Mouse (Mus musculus) v-Abl transformed pro-B cells (cell line): ENCODE measurements around the gene Galnt6.

Experiments used
- in situ Hi-C, 2 experiments: fragments of 400-800 bp; cut with MboI; formaldehyde crosslinking; loops; one replicate each; pipeline ENCODE4 v1.15.1; 2025; ENCODE audit not compliant: unreplicated experiment in 2 of 2

Gene Galnt6

DNA sequence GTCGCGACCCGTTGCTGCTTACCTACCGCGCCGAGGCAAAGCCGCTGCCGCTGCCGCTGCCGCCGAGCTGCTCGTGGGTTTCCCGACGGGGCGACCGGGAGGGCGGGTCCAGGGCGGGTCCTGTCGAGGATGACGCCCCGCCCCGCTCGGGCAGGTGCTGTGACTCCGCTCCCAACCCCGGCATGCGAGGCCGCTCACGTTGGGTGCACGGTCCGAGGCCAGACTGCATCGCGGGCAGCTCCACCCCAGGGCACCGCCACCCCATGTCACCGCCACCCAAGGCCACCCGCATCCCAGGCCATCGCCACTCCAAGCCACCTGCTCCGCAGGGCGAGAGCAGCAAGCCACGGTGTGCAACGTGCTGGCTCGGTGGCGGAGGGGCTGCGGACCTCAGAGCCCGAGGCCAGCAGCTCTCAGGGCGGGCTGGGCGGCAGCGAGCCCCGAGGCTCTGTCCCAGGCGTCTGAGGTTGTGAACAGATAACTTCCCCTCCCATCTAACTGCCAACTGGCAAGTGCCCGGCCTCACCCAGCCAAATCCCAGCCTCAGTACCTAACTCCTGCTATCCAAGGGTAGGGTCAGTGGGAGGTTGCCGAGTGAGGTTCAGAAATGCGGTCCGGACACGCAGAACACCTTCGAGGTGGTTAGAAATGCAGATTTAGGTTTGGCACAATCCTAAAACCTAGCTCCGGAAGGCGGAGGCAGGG, at the start of gene Galnt6:
Galnt6 (minus strand) TSS at position 96 of the 705 bp plus-strand sequence.
- in situ Hi-C loops = no loop called here

GRCm38 (mm10) chr15:100777020-100778016, 48.1 kb upstream of the Galnt6 start:
- in situ Hi-C loops = no loop called here

DNA sequence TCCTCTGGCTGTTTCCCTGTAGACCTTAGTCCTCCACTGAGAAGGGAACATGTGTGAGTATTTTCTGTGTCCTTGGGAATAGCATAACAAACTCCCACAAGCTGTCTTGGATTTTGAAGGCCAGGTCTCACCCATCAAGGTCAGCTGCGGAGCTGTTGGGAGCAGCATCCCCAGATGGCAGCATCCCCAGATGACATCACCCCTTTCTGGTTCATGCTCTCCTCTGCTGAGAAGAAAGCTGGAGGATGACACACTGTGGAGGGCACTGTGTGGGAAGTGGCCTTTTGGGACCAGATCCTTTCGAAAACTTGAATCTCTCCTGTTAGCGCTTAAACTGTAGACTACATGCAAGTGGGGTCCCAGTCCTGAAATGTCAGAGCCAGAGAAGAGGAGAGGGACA, 47.2 kb upstream of the Galnt6 start:
- in situ Hi-C loops = no loop called here

GRCm38 (mm10) chr15:100775189-100776166, 46.3 kb upstream of the Galnt6 start:
- in situ Hi-C loops = no loop called here

DNA sequence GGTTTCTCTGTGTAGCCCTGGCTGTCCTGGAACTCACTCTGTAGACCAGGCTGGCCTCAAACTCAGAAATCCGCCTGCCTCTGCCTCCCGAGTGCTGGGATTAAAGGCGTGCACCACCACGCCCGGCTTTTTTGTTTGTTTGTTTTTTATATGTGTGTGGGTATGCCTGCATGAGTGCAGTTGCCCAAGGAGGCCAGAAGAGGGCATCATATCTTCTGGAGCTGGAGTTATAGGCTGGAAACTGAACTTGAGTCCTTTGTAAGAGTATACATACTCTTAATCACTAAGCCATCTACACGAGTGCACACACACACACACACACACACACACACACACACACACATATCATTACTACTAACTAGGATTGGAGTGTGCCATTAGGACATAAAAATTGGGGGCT, 44.7 kb upstream of the Galnt6 start:
- in situ Hi-C loops = loop anchor here in 1 of 2 experiments (25.0 kb wide), 1 partner anchor 538 kb away; no protein-coding TSS in a partner anchor

DNA sequence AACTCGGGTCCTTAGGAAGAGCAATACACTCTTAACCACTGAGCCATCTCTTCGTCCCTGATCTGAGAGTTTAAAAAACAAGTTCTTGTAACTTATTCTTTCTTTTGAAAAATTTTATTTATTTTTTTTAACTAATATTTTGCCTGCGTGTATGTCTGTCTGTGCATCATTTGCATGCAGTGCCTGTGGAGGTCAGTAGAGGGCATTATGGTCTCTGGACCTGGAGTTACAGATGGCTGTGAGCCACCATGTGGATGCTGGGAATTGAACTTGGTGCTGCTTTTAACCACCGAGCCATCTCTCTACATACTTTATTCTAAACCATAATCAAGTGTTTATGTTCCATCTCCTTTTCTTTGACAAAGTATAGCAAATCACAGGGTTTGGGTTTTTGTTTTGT, 43.5 kb upstream of the Galnt6 start:
- in situ Hi-C loops = loop anchor here in 1 of 2 experiments (25.0 kb wide), 1 partner anchor 540 kb away; no protein-coding TSS in a partner anchor

- in situ Hi-C loops = loop anchor here in 1 of 2 experiments (25.0 kb wide), 1 partner anchor 542 kb away; no protein-coding TSS in a partner anchor
These were observed 41.2 kb upstream of the Galnt6 start for GRCm38 (mm10) chr15:100770338-100770737.

DNA sequence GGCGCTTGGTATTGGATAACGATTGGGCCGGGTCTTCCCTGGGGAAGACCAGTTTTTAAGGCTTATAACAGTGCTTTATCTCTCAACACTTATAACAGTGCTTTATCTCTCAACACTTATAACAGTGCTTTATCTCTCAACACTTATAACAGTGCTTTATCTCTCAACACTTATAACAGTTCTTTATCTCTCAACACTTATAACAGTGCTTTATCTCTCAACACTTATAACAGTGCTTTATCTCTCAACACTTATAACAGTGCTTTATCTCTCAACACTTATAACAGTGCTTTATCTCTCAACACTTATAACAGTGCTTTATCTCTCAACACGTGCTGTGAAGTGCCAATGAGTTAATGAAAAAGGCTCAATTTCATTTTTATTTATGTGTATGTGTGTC, 39.8 kb upstream of the Galnt6 start:
- in situ Hi-C loops = loop anchor here (10.0 to 25.0 kb wide), 3 partner anchors 136 to 543 kb away; no protein-coding TSS in a partner anchor

- in situ Hi-C loops = loop anchor here (10.0 to 25.0 kb wide), 3 partner anchors 137 to 544 kb away; no protein-coding TSS in a partner anchor
These were observed 38.7 kb upstream of the Galnt6 start for GRCm38 (mm10) chr15:100767851-100768250.

DNA sequence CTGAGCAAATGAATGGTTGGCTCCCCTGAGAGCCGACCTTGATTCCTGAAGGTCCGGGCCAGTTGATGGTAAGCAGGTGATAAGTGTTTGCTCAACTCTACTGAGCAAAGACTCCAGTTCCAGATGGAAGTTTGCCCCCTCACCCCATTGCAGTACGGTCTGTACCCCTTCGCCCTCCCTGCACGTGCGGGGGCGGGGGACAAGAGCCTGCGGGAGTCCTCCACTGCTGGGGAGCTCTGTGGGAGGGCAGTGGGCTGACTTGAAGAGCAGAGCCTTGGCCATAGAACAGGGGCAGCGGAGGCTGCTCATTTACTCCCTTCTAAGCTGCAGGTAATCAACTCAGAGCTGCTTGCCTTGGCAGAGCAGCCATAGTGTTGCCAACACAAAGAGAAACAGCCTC, 37.6 kb upstream of the Galnt6 start:
- in situ Hi-C loops = loop anchor here (10.0 to 25.0 kb wide), 3 partner anchors 138 to 545 kb away; no protein-coding TSS in a partner anchor

- in situ Hi-C loops = loop anchor here (5.0 to 25.0 kb wide), 7 partner anchors 63 to 548 kb away; no protein-coding TSS in a partner anchor
These were observed 35.2 kb upstream of the Galnt6 start for GRCm38 (mm10) chr15:100764163-100764951.

- in situ Hi-C loops = loop anchor here (5.0 to 25.0 kb wide), 7 partner anchors 65 to 550 kb away; no protein-coding TSS in a partner anchor
These were observed 33.5 kb upstream of the Galnt6 start for GRCm38 (mm10) chr15:100762649-100763048.

DNA sequence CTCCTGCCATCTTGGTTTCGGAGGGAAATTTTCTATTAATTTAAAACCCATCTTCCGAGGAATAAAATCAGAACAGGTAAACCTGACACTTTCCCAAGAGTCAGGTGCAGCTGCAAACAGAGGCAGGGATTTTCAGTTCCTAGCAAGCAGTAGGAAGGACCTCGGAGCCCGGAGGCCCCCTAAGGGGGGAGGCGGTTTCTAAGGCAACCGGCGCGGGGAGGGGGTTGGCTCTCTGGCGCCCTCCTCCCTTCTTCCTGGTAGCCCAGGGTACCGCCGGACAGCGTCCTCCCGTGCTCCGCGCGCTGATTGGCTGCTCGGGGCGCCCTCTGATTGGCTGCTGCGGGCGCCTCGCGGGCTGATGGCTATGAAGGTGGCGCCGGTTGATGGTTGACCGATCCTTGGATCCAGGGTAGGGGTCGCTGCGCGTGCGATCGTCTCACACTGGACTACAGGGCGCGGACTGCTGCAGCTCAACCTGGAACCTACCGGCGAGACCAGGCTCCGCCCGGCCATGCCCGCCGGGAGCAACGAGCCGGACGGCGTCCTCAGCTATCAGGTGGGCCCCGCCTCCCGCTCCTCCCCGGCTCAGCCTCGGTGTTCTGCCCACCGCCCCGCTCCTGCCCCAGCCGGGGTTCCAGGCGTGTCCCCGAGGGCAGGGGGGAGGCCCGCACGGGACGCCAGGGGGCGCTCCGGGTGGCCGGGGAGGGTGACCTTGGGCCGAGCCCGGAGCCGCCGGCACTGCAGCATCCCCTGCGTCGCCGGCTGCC, 32.4 kb upstream of the Galnt6 start, which contains the start of gene Slc4a8:
Slc4a8 (plus strand) TSS at position 329 of the 767 bp plus-strand sequence.
- in situ Hi-C loops = loop anchor here (5.0 to 25.0 kb wide), 7 partner anchors 66 to 551 kb away; no protein-coding TSS in a partner anchor

DNA sequence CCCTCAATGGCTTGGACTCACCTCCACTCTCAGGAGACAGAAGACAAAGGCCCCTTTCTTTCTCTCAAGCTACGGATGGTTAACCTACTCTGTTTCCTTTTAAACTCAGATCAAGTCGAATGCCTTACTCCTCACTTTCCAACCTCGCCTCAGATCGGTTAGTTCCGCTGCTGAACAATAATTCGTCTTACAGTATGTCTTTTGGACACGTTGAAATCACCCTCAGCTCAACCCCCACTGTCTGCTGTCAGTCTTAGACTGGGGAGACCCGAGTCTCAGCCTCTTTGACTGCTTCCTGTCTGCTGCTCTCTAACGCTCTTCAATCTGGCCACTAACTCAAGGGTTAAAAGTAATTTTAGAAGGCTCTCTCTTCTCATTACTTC, 31.9 kb upstream of the Galnt6 start:
- in situ Hi-C loops = loop anchor here (5.0 to 25.0 kb wide), 7 partner anchors 66 to 551 kb away; no protein-coding TSS in a partner anchor

GRCm38 (mm10) chr15:100759286-100759685, 30.1 kb upstream of the Galnt6 start:
- in situ Hi-C loops = loop anchor here in 1 of 2 experiments (10.0 to 25.0 kb wide), 2 partner anchors 346 to 553 kb away; no protein-coding TSS in a partner anchor

DNA sequence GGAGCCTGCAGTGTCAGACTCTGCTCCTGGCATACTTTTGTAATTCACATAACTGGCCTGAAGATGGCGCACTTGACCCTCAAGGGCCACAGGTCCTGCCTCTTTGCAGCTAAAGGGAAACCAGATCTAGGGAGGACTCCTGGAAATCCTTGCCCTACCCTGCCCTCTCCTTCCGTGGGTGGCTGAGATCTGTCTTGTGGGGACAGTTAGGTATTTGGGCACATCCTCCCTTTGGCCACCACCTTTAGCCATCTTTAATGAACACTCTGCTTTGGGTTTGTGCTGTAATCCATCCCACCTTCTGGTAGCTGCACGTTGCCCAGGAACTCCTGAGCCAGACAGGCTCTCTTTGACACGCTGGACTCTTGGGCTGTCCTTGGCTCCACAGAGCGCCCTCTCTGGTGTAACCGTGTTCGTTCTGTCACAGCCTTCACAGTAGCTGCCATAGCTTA, 28.4 kb upstream of the Galnt6 start:
- in situ Hi-C loops = loop anchor here in 1 of 2 experiments (10.0 to 25.0 kb wide), 2 partner anchors 347 to 555 kb away; no protein-coding TSS in a partner anchor

DNA sequence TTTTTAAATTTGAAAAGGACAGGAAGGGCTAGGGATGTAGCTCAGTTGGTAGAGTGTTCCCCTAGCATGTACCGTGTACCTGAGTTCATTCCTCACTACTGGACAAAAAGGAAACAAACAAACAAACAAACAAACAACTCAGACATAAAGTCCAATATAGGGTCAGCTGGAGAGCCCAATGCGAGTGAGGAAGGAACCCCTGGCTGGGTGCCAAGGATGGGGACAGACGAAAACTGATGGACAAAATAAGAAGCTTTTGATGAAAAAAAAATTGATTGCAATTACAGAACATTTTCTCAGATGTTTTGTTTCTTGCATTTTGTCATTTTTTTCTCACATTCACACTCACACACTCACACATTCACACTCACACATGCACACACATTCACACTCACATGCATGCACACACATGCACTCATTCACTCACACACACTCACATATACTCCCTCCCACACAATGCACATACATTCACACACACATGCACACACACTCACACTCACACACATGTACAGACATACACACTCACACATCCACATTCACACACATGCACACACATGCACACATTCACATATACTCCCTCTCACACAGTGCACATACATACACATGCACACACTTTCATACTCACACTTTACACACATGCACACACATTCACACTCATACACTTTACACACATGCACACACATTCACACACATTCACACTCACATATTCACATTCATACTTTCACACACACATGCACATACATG, 26.9 kb upstream of the Galnt6 start:
- in situ Hi-C loops = loop anchor here in 1 of 2 experiments (10.0 to 25.0 kb wide), 2 partner anchors 349 to 556 kb away; no protein-coding TSS in a partner anchor
